Mouse (Mus musculus) c-Kit-negative CD71-positive TER-119-positive erythroid progenitor cells, embryonic 14.5 days (primary cell): ENCODE measurements around the gene Gm10944.

Experiments
- DNase-seq: peaks from one replicate; pipeline ENCODE4 v3.0.0-alpha.2; 2013; ENCODE audit warnings: low read depth, low spot score

The Gm10944 gene

GRCm38 (mm10) chr10:10681048-10681447 is at the start of gene Gm10944:
TSS of gene Gm10944 (plus strand) at chr10:10681348.
- DNase-seq, result no peak

GRCm38 (mm10) chr10:10655991-10656390 is 25.2 kb upstream of the Gm10944 start:
- DNase-seq, result no peak

- no peak for DNase-seq
Measured at GRCm38 (mm10) chr10:10656621-10657020, 24.5 kb upstream of the Gm10944 start.

GRCm38 (mm10) chr10:10659161-10659560 is 22.0 kb upstream of the Gm10944 start:
- no peak for DNase-seq

GRCm38 (mm10) chr10:10659976-10660375 is 21.2 kb upstream of the Gm10944 start:
- no peak for DNase-seq

GRCm38 (mm10) chr10:10688907-10689667 is 7.9 kb downstream of the Gm10944 start:
- no peak for DNase-seq

GRCm38 (mm10) chr10:10689668-10690223 is 8.6 kb downstream of the Gm10944 start:
- no peak for DNase-seq

GRCm38 (mm10) chr10:10697497-10697896 is 16.3 kb downstream of the Gm10944 start:
- DNase-seq, result no peak

GRCm38 (mm10) chr10:10700903-10701302 is 19.8 kb downstream of the Gm10944 start:
- DNase-seq, result no peak

- no peak for DNase-seq
Measured at GRCm38 (mm10) chr10:10701326-10701725, 20.2 kb downstream of the Gm10944 start.

- no peak for DNase-seq
Measured at GRCm38 (mm10) chr10:10708031-10708430, 26.9 kb downstream of the Gm10944 start.

GRCm38 (mm10) chr10:10710359-10710758 is 29.2 kb downstream of the Gm10944 start:
- DNase-seq, result no peak

- no peak for DNase-seq
Measured at GRCm38 (mm10) chr10:10710837-10711236, 29.7 kb downstream of the Gm10944 start.

GRCm38 (mm10) chr10:10726501-10726900 is 45.4 kb downstream of the Gm10944 start:
- DNase-seq, result no peak
